Mouse (Mus musculus): ENCODE results near the gene Ggps1.

Gene Ggps1

GRCm38 (mm10) chr13:14063013-14063941 lies at the start of gene Ggps1, which contains the start of gene Arid4b:
TSS of gene Ggps1 (minus strand) at chr13:14063488.
TSS of gene Arid4b (plus strand) at chr13:14063232.
- DNase-seq (ENCODE audit: low read depth, low spot score) = peak; percentile 100

GRCm38 (mm10) chr13:14111146-14111545 lies 47.9 kb upstream of the Ggps1 start:
- DNase-seq (ENCODE audit: low read depth, low spot score) = no peak

GRCm38 (mm10) chr13:14110154-14110873 lies 47.0 kb upstream of the Ggps1 start:
- no peak for DNase-seq (ENCODE audit: low read depth, low spot score)

GRCm38 (mm10) chr13:14103026-14103425 lies 39.7 kb upstream of the Ggps1 start:
- DNase-seq (ENCODE audit: low read depth, low spot score) = no peak

GRCm38 (mm10) chr13:14088669-14089068 lies 25.4 kb upstream of the Ggps1 start:
- no peak for DNase-seq (ENCODE audit: low read depth, low spot score)

GRCm38 (mm10) chr13:14075326-14075725 lies 12.0 kb upstream of the Ggps1 start:
- DNase-seq (ENCODE audit: low read depth, low spot score) = no peak

- DNase-seq (ENCODE audit: low read depth, low spot score) = no peak
Observed at GRCm38 (mm10) chr13:14074371-14074770, 11.1 kb upstream of the Ggps1 start.

- DNase-seq (ENCODE audit: low read depth, low spot score) = no peak
Observed at GRCm38 (mm10) chr13:14069291-14069690, 6.0 kb upstream of the Ggps1 start.

- no peak for DNase-seq (ENCODE audit: low read depth, low spot score)
Observed at GRCm38 (mm10) chr13:14068035-14068434, 4.7 kb upstream of the Ggps1 start.

GRCm38 (mm10) chr13:14065701-14066100 lies 2.4 kb upstream of the Ggps1 start:
- DNase-seq (ENCODE audit: low read depth, low spot score) = no peak

GRCm38 (mm10) chr13:14065028-14065380 lies 1.7 kb upstream of the Ggps1 start:
- DNase-seq (ENCODE audit: low read depth, low spot score) = no peak

- peak; percentile 56 for DNase-seq (ENCODE audit: low read depth, low spot score)
Observed at GRCm38 (mm10) chr13:14064341-14065027, 1.2 kb upstream of the Ggps1 start.

- no peak for DNase-seq (ENCODE audit: low read depth, low spot score)
Observed at GRCm38 (mm10) chr13:14063942-14064271, 619 bp upstream of the Ggps1 start.

- peak; percentile 27 for DNase-seq (ENCODE audit: low read depth, low spot score)
Observed at GRCm38 (mm10) chr13:14062209-14063012, 877 bp downstream of the Ggps1 start.

GRCm38 (mm10) chr13:14059582-14059981 lies 3.7 kb downstream of the Ggps1 start:
- no peak for DNase-seq (ENCODE audit: low read depth, low spot score)

- no peak for DNase-seq (ENCODE audit: low read depth, low spot score)
Observed at GRCm38 (mm10) chr13:14056801-14057200, 6.5 kb downstream of the Ggps1 start.

GRCm38 (mm10) chr13:14049878-14050277 lies 13.4 kb downstream of the Ggps1 start:
- no peak for DNase-seq (ENCODE audit: low read depth, low spot score)

- no peak for DNase-seq (ENCODE audit: low read depth, low spot score)
Observed at GRCm38 (mm10) chr13:14044521-14044920, 18.8 kb downstream of the Ggps1 start.

- DNase-seq (ENCODE audit: low read depth, low spot score) = no peak
Observed at GRCm38 (mm10) chr13:14043851-14044250, 19.4 kb downstream of the Ggps1 start.

GRCm38 (mm10) chr13:14040186-14040585 lies 23.1 kb downstream of the Ggps1 start:
- peak; percentile 35 for DNase-seq (ENCODE audit: low read depth, low spot score)

GRCm38 (mm10) chr13:14039292-14039965 lies 23.9 kb downstream of the Ggps1 start, which contains the start of gene Tbce:
TSS of gene Tbce (minus strand) at chr13:14039638.
- peak; percentile 95 for DNase-seq (ENCODE audit: low read depth, low spot score)

Measured in R1 (cell line).